Mouse (Mus musculus) right cerebral cortex, postnatal 36 days (tissue): ENCODE results near the gene Rgs3.

Experiments
- DNase-seq, 2 experiments: peaks; one replicate each; pipeline ENCODE4 v3.0.0; 2022; ENCODE audit warnings: low spot score in 2 of 2, mixed read lengths in 1 of 2

The Rgs3 gene

DNA sequence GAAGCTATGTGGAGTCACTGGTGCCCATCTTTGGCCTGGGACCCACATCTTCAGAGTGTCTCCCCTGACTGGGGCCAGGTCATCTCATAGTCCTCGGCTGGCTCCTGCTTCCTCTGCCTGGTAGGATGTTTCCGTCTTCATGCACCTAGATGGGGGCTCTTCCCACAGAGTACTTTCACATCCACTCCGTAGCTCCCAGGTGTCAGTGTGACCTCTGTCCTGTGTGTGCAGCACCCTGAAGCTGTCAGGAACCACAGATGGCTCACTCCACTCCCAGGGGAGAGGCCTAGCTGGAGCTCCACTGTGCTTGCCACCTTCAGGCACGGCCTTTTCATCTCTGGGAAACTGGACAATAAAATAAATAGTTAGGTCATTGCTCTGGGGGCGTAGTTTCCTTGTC, 128.5 kb downstream of the Rgs3 start:
- DNase-seq, result no peak

DNA sequence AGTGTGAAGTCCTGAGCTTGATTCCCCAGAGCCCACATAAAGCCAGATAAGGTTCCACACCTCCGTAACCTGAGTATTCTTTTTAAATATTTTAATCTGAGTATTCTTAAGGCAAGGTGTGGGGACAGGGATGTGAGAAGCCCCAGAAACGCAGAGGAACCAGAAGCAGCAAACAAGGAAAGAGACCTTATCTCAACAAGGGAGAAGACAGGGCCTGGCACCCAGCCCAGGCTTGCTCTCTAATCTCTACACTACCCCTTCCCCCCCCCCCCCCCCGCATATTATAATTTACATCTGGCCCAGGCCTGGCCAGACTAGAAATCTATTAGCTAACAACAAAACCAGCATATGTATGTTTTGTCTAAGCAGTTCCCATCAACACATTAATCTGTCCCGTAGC, 131.3 kb downstream of the Rgs3 start:
- DNase-seq, result no peak

DNA sequence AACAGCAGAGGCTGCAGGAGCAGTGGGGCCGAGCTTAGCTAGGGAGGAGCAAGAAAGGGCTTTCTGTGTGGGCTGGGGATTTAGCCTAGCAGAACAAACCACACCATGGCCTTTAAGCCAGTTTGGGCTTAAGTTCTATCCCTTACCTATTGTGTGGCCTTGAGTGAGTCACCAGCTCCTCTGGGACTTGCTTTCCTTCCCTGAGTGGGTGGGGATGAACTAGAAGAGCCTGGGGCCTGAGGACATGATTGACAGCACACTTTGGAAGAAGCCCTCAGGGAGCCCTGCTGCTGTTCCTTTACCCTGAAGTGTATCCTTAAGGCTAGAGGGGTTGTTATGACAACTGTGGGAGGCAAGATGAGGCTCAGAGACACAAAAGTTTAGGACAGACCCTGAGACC, 132.0 kb downstream of the Rgs3 start:
- DNase-seq, result no peak

DNA sequence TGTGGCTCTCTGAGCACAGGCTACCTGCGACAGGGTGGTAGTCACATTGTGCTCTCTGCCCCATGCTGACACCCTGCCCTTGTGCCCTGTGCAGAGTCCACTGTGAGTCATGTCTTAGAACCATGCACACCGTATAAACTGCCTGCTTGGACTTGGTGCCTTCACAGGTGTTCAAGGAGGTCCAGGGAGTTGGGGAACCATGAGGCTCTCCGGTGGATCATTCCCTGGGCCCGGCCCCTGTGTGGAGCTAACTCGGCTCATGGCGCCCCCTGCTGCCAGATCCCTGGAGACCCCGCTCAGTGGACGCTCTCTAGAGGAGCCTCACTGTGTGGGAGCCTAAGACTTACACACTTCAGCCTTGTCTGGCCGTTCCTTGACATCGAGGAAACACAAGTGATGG, 134.2 kb downstream of the Rgs3 start:
- DNase-seq, result no peak

DNA sequence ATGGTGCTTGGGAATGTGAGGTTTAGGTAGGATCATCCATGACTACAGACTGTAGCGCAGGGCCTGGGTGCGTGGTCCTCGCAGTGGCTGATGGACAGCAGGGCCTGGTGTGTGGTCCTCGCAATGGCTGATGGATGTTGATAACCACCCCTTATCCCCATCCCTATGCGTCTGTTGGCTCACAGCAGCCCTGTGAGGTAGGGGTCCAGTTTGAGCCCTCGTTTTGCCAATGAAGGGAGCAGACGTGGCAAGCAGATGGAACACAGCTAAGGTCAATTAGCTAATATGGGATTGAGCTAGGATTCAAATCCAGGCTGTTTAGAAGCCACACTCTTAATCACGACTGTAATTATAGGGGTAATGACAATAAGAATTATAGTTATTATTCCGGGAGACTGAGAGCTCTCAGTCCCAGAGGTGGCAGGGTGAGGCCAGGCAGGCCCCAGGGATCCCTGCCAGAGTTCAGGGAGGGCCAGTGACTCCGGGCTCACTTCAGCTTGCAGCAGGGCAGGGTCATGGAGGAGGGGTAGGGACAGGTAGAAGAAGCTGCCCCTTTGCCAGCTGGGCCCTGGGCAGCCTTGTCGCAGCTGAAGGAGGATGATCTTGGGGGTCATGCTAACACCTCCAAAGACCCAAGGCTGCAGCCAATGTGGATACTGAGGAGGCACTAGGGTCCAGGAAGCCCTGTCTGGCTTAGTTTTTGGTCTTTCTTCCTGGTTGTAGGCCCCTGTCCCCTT, 135.2 kb downstream of the Rgs3 start:
- DNase-seq, result no peak

DNA sequence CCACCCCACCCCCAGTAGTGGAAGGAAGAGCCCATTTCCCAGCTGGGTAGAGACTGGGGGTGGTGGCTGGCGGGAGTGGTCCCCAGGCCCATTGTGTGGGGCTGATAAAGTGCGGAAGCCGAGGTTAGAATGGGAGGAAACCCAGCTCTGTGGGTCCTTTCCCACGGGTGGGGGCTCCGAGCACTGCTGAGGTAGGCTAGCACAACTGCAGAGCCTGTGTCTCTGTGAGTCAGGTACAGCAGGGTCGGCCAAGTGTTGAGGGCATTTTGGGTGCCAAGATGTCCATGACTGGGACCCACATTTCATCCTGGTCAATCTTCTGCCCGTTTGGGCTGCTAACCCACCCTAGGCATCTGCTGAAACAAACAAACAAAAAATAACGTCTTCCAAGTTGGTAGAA, 135.9 kb downstream of the Rgs3 start:
- DNase-seq, result no peak

DNA sequence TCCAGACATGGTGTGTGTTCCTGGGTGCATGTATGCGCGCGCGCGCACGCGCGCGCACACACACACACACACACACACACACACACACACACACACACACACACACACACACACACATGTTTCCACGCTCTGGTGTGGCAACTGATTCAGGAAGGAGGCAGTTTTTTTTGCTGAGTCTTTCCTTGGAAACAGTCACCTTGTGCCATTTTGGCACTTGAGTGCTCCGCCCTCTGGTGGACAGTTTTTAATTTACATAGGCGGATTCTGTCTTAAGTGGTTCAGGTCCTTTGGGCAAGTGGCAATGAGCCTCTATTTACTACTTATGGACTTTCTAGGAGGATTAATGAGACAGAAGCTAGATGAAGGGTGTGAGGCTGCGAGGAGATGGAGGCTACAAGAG, 136.3 kb downstream of the Rgs3 start:
- no peak for DNase-seq

DNA sequence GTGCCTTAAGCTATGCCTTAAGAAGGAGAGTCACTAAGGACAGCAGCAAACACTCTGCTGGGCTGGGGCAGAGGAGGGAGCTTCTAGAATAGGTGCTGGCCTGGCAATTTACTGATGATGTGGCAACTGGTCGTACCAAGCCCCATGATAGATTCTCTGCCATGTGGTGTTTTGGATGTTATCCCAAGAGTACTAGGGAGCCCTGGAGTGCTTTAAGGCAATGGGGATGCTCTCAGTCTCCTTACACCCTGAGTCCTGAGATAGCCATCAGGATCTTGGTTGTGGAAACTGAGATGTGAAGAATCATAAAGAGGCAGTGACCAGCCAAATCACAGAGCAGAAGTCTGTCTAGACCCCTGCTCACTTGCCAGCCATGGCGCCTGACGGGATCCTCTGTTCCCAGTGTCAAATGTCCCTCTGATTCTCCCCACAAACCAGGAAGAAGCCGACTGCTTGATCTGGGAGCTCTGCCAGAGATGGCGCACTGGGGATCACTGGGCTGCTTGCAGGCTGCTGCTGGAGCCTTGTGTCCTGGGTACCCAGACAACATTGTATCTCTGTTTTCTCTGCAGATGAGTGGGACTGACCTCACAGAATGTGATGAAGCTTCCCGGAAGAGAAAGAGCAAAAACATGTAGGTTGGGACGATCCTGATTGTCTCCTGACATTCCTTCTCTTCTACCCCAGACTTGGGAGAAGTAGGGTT, 137.2 kb downstream of the Rgs3 start:
- DNase-seq, result no peak

DNA sequence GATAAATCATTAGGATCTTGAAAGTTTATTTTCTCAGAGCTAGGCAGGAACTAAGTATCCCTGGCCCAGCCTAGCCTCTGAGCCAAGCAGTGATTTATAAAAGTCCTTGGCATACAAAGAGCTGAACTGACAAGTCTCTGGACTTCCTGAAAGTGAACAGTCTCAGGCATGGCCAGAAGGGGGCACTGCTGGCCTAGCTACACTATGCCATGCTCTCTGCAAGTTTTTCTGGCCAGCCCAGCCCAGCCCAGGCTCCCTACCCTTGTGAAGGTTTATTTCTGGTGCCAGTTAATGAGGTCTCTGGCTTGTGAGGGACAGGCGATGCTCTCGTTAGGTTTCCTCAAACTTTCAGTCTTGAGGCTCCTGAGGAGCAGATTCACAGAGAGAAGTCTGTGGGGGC, 137.8 kb downstream of the Rgs3 start:
- peak; percentile 74 to 81 for DNase-seq

DNA sequence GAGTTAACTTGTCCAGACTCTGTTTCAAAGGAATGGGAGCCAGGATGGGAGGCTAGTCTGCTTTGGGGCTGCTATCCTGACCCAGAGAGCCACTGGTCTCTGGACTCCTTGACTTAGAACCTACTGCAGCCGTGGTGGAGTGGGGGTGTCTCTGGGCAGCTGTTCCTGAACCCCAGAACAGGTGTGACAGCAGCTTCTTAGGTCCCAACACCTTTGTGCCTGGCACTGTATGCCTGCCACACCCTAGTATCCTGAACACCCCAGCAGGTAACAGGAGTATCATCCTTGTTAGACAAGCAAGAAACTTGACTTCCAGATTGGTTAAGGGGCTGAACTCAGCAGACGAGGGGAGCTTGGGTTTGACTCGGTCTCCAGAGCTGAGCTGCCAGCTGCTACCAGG, 138.9 kb downstream of the Rgs3 start:
- DNase-seq, result no peak

DNA sequence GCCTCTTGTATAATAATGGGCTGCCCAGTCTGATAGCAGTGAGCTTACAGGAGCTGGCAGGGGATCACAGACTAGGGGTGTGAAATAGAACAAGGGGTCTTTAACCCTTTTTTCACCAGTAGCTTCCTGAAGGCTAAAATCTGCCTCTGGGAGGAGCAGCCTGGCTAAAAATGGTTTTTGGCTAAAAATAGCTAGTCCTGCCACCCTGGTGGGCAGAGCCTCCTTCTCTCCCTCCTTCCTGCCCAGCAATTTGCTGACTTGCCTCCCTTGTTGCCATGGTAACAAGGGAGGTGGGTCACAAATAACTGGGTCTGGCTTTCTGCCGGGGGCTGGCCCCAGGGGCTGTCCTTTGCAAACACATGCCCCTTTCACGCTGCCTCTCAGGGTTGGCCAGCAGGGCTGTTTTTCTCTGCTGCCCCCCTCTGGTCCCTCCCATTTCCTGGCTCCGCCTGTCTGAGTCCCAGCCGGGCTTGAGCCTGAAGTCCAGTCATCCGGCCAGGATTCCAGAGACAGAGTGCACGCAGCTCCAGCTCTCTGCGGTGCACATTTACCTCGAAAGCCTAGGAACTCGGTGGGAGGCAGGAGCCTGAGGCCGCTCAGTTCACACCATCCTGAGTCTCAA, 139.7 kb downstream of the Rgs3 start:
- DNase-seq, result peak; percentile 91 to 92

DNA sequence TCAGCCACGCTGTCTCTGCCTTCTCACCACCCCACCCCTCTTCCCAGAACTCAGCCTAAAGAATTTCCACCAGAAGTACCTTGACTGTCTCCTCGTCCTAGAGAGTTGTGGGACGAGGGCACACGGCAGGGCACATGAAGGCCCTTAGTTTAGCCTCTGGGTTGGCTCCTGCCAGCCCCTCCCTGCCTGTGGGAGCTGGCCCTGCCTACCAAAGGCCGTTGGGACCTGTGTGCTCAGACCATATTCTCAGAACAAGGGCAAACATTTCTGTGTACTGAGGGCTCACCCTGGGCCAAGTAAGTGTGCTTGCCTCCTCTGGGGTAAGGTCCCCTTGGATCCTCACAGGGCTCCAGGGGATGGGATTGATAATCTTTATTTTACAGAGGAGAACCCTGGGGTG, 140.8 kb downstream of the Rgs3 start:
- no peak for DNase-seq

DNA sequence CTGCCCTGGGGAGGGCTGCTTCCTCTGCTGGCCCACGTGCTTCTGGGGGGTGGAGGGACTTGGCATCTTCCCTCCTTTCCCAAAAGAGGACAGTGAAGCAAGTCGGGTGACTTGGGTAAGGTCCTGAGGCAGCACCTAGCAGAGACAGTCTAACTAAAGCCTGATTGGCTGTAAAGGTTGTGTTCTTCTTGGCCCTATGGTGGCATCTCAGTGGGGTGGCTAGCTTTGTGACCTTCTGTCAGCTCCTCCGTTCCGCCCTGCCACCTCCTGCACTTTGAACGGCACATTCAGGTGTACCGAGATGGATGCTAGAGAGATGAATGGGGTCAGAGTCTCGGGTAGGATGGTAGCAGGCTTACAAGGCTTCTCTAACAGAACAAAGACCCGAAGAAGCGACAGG, 143.5 kb downstream of the Rgs3 start:
- DNase-seq, result no peak

DNA sequence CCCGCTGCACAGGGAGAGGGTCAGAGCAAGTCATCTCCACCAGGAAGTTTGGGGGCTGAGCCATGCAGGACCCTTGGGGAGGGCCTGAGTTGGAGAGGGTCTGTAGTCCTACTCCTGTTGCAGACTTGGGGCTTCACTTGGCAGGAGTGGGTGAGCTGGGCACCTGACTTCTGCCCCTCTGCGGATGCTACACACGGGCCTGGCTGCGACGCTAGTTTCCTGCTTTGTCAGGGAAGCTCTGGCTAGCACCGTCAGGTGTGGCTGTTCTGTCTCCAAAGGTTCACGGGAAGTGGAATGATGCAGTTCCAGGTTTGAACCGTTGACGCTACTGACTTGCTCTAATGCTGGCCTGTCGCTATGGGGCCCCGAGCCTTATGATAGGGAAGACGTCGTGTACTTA, 144.6 kb downstream of the Rgs3 start:
- DNase-seq, result no peak

DNA sequence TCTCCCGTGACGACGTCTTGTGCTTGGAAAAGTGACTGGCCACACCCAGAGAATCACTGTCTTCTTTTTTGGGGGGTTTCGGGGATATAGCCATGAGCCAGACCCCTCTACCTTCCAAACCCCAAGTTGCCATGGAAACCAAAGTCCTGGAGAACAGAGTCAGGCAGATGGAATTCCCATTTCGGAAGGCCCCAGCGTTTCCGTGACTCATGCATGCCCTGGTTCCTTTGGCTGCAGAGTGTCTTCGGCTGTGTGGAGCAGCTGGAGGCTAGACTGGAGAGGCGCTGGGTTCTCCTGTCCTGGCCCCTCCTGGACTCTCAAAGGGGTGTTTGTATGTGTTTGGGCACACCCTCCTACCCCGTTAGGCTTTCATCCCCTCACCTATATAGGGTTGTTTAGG, 145.4 kb downstream of the Rgs3 start:
- no peak for DNase-seq

DNA sequence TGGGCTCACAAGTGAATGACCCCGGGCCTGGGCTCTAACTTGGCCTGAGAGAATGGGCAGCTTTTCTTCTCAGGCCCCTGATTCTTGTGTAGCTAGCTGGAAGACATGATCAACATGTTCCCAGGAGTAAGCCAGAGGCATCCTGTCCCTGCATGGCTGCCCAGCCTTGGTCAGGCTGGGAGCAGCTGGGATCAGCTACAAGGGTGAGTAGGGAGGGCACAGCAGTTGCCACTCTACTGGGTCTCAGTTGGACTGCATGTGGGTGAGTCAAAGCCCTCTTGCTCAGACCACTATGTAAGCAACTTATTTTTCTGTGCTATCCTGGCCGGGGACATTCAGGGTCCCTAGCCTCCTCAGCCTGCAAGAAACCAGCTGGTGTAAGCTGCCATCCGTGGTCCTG, 146.1 kb downstream of the Rgs3 start:
- no peak for DNase-seq

DNA sequence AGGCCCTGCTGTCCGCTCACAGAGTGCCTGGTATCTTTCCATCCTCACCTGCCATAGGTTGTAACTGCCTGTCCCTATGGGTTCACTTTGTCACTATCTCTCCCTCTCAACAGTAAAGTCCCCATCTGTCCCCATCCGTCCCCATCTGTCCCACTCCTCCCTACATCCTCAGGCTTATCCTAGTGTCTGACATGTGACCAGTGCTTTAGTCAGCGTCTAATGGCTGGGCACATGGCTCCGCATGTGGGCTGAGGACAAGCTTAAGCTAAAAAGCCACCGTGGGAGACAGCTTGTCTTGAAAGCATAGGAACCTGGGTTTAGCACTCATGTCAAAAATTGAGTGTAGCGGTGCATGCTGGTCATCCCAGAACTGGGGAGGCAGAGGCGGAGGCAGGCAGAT, 148.4 kb downstream of the Rgs3 start:
- DNase-seq, result no peak

DNA sequence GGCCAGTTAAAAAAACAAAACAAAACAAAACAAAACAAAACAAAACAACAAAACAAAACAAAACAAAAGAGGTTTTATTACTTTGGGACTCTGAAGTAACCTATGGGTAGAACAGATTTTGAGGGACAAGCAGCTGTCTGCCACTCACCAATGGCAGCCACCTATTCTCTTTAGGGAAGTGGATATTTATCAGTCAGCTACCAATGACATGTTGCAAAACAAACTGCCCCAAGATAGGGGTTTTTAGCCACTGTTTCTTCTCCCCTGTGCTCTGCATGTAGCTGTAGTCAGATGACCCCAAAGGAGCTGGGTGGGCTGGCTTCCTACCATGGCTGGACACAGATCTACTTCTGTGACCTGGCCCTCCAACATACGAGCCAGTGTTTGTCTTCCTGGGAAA, 149.3 kb downstream of the Rgs3 start:
- DNase-seq, result no peak

DNA sequence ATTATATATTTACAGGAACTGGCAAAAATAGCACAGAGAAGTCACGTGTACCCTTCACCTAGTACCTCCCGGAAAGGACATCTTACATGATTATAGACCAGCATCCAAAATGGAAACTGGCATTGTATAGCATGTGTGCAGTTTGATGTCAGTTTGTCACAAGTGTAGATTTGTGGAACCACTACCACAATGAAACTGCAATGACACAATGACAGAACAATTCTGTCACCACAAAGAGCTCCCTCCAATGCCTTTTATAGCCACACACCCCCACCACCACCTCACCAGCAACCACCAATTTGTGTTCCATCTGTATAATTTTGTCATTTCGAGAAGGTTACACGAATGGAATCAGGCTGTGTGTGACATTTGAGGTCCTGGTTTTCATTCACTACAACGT, 149.8 kb downstream of the Rgs3 start:
- no peak for DNase-seq

DNA sequence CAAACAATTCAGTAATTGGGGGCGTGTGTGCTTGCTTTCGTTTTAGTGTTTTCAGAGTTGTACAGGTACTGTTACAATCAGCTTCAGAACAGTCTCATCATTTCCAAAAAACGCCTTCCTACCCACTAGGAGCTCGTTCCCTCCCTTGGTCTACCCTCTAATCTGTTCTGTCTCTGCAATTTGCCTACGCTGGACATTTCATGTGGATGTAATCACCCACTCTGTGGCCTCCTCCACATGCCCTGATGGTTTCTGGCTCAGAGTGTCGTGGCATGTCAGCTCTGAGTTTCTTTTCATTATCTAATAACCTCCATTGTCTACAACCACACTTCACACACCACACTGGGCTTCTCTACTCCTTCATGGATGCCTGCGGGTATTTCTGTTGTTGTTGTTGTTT, 151.5 kb downstream of the Rgs3 start:
- DNase-seq, result no peak

DNA sequence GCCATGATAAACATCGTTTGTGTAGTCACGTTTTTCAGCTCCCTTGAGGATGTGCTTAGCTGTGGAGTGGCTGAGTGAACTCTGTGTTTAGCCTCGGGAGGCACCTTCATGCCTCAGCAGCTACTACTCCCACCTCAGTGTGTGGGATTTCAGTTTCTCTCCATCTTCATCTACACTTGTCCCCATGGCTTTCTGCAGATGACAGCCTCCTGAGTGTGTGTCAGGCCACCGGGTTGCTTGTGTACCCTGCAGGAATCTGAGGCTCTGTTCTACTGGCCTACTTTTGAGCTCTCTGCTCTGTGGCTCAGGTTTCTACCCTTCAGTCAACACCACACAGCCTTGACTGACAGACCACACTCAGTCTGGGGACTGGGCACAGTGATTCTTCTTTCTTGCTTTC, 151.9 kb downstream of the Rgs3 start:
- DNase-seq, result no peak

DNA sequence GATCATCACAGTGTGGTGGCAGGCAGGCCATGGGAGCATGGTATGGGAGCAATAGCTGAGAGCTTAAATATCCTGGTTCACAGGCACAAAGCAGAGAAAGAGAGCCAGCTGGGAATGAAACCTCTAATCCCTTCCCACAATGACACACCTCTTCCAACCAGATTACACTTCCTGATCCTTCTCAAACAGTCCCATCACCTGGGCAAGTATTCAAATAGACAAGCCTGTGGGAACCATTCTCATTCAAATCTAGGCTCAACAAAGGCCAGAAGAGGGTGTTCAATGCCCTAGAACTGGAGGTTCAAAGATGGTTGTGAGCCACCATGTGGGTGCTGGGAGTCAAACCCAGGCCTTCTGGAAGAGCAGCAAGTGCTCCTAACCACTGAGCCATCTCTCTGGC, 161.2 kb downstream of the Rgs3 start:
- no peak for DNase-seq

DNA sequence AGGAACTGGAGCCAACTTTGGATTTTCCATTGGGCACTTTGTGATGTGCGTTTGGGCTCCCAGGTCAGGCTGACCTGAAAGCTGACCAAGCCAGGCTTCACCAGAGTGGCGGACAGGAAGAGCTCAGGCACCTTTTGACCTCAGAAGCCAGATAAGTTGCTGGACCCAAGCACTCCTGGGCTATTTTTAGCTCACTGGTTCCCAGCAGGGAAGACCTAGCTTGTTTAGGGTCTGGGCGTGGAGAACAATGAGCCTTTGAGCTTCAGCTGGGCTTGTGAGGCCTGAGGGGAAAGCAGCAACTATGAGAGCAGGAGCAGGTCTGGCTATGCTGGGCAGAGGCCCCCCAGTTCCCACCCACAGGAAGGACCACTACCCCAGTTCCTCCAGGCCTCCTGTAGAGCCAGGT, 162.4 kb downstream of the Rgs3 start:
- DNase-seq, result no peak
